8 mouse cellular contexts compared by ENCODE assay signal in genomic region chr2:48908866-48909265, GRCm38 (mm10). TPM values are rescaled to one million over a fixed set of nuclear protein-coding genes. Genes with fewer than 3 reads are reported as not detected.
DNase-seq lines count a peak whose midpoint lies in the region; ATAC-seq lines count a peak whose summit lies in the region.

No protein-coding gene starts in this region.

- peak; percentile 34 for DNase-seq in embryo, embryonic 10 days (ENCODE audit: low spot score)
- no peak for DNase-seq in embryo, embryonic 9.5 days (ENCODE audit: extremely low spot score)
- DNase-seq in left cerebral cortex, postnatal 14 days (ENCODE audit: low spot score in 2 of 2): peak; percentile 20 to 48
- DNase-seq in left cerebral cortex, adult 18-20 months (ENCODE audit: low spot score in 2 of 2): no peak
- DNase-seq in adipocyte (ENCODE audit: low spot score): peak; percentile 71
- DNase-seq in urinary bladder, adult 18-20 months (ENCODE audit: low spot score in 2 of 2): no peak
- no peak for DNase-seq in right cerebral cortex, postnatal 25 days

- peak; percentile 93 for ATAC-seq in megakaryocyte progenitor cell, adult 5-6 weeks (replicated peaks; ENCODE audit: poor library complexity)

- intact Hi-C loops in left cerebral cortex, postnatal 14 days (cut with DNase I): loop anchor here (5.0 to 10.0 kb wide), 2 partner anchors 516 to 823 kb away; no protein-coding TSS in a partner anchor

RNA-seq across cellular contexts. Expression of gene Mbd5, which starts 40.4 kb away (rescaled TPM):
- 100 to 1,000 TPM; 112 to 116 TPM for total RNA-seq in left cerebral cortex, postnatal 14 days (2021)
- total RNA-seq in left cerebral cortex, adult 18-20 months (2021): 100 to 1,000 TPM; 111 to 119 TPM
- 28.6 and 30.9 TPM in 2 replicates for total RNA-seq in megakaryocyte progenitor cell, adult 5-6 weeks (2015)
- 13.5 and 20.8 TPM in 2 replicates for total RNA-seq in megakaryocyte progenitor cell, adult 5-6 weeks (2017)

RNA-seq across cellular contexts. Expression of gene Orc4, which starts 41.2 kb away (rescaled TPM):
- total RNA-seq in left cerebral cortex, postnatal 14 days (2021): 10 to 100 TPM; 54.0 to 64.1 TPM
- total RNA-seq in left cerebral cortex, adult 18-20 months (2021): 10 to 100 TPM; 70.2 to 77.4 TPM
- 88.0 and 110 TPM in 2 replicates for total RNA-seq in megakaryocyte progenitor cell, adult 5-6 weeks (2015)
- 143 and 165 TPM in 2 replicates for total RNA-seq in megakaryocyte progenitor cell, adult 5-6 weeks (2017)

Comparison
In these comparisons a context has a peak if more than half of its experiments do, and no peak if none do; other contexts are left out.
1. DNase-seq: peak in embryo, embryonic 10 days (single experiment), left cerebral cortex, postnatal 14 days (2 of 2) and adipocyte (single experiment); none in embryo, embryonic 9.5 days (single experiment), left cerebral cortex, adult 18-20 months (0 of 2), urinary bladder, adult 18-20 months (0 of 2) and right cerebral cortex, postnatal 25 days (single experiment).